Mouse (Mus musculus) olfactory bulb, adult 2 months (tissue): Measurements from ENCODE around the gene Piwil1. TPM values are rescaled to one million over a fixed set of nuclear protein-coding genes. Genes with fewer than 3 reads are reported as not detected.

Experiments used
- H3K27ac ChIP-seq: fragments of 200-500 bp; 2 replicates; pipeline ENCODE4 v1.5.1; 2012; ENCODE audit warnings: low read depth, low read length; ENCODE audit not compliant: insufficient read depth
- H3K4me1 ChIP-seq: fragments of 200-500 bp; 2 replicates; pipeline ENCODE4 v1.6.1; 2012; ENCODE audit warnings: low read length; ENCODE audit not compliant: control insufficient read depth, insufficient read depth
- H3K4me3 ChIP-seq: fragments of 200-500 bp; 2 replicates; pipeline ENCODE4 v1.5.1; 2012; ENCODE audit warnings: mild to moderate bottlenecking, low read depth, low read length, moderate library complexity; ENCODE audit not compliant: insufficient read depth
- CTCF ChIP-seq: fragments of 200-500 bp; IDR thresholded peaks from 2 replicates; pipeline ENCODE4 v1.5.1; 2012; ENCODE audit warnings: low read depth, mild to moderate bottlenecking, low read length, moderate library complexity; ENCODE audit not compliant: insufficient read depth
- POLR2A ChIP-seq: fragments of 200-500 bp; IDR thresholded peaks from 2 replicates; pipeline ENCODE4 v1.6.1; 2012; ENCODE audit warnings: mild to moderate bottlenecking, low read depth, low read length, moderate library complexity; ENCODE audit not compliant: insufficient read depth
- WGBS: fragments of 180-500 bp; shearing (Covaris S2); methylation state at CpG from one replicate; pipeline ENCODE4 v1.1.7; 2018; 5-methylcytosine and 5-hydroxymethylcytosine counted together
- polyA plus RNA-seq: library from polyadenylated mRNA; stranded (reverse); fragments of >200 nt; gene quantifications from 2 replicates; pipeline ENCODE4 v1.2.4, GENCODE M21; 2012; ENCODE audit warnings: low replicate concordance; ENCODE audit not compliant: missing spikeins, insufficient read depth, insufficient read length

The Piwil1 gene
- polyA plus RNA-seq, 1 experiment = not detected

GRCm38 (mm10) chr5:128681456-128681855, 20.9 kb upstream of the Piwil1 start:
- H3K4me1 ChIP-seq = no peaks in the 10 kb centered on the region
- H3K27ac ChIP-seq = no peak overlapping the region
- TF ChIP-seq POLR2A (no peak), CTCF (no peak)
- WGBS = 51% methylated on average over 5 of the region's 5 CpGs
- no peak overlapping the region for H3K4me3 ChIP-seq

GRCm38 (mm10) chr5:128684192-128684591, 18.1 kb upstream of the Piwil1 start:
- no peak overlapping the region for H3K4me3 ChIP-seq
- 18% methylated on average over 10 of the region's 10 CpGs for WGBS
- no peaks in the 10 kb centered on the region for H3K4me1 ChIP-seq
- TF ChIP-seq POLR2A = no peak
- TF ChIP-seq CTCF = no peak
- H3K27ac ChIP-seq = no peak overlapping the region

GRCm38 (mm10) chr5:128684621-128685020, 17.7 kb upstream of the Piwil1 start:
- 31% methylated on average over 15 of the region's 15 CpGs for WGBS
- Histone ChIP-seq H3K4me3 (no peak overlapping the region), H3K4me1 (no peaks in the 10 kb centered on the region), H3K27ac (no peak overlapping the region)
- TF ChIP-seq POLR2A (no peak), CTCF (no peak)

- 86% methylated on average over 5 of the region's 5 CpGs for WGBS
- Histone ChIP-seq H3K4me1 (no peaks in the 10 kb centered on the region), H3K4me3 (no peak overlapping the region), H3K27ac (no peak overlapping the region)
- TF ChIP-seq CTCF (no peak), POLR2A (no peak)
These were observed 15.2 kb upstream of the Piwil1 start for GRCm38 (mm10) chr5:128687139-128687538.

- no peak overlapping the region for H3K27ac ChIP-seq
- no peak for TF ChIP-seq POLR2A
- TF ChIP-seq CTCF = no peak
- no peaks in the 10 kb centered on the region for H3K4me1 ChIP-seq
- H3K4me3 ChIP-seq = no peak overlapping the region
- 73% methylated on average over 6 of the region's 6 CpGs for WGBS
These were observed 8.2 kb upstream of the Piwil1 start for GRCm38 (mm10) chr5:128694107-128694506.

GRCm38 (mm10) chr5:128694611-128695325, 7.6 kb upstream of the Piwil1 start:
- WGBS = 81% methylated on average over 18 of the region's 18 CpGs
- TF ChIP-seq CTCF = no peak
- no peak for TF ChIP-seq POLR2A

GRCm38 (mm10) chr5:128696824-128697223, 5.5 kb upstream of the Piwil1 start:
- TF ChIP-seq CTCF (no peak), POLR2A (no peak)
- Histone ChIP-seq H3K27ac (no peak overlapping the region), H3K4me1 (no peaks in the 10 kb centered on the region), H3K4me3 (no peak overlapping the region)
- WGBS = 37% methylated on average over 10 of the region's 10 CpGs

More at GRCm38 (mm10) chr5:128694611-128695325, 7.6 kb upstream of the Piwil1 start:
- Histone ChIP-seq H3K4me1 (no peaks in the 10 kb centered on the region), H3K4me3 (no peak overlapping the region), H3K27ac (no peak overlapping the region)

GRCm38 (mm10) chr5:128700716-128701115, 1.6 kb upstream of the Piwil1 start:
- Histone ChIP-seq H3K4me1 (peaks cover 2% of the 10 kb centered on the region), H3K4me3 (no peak overlapping the region), H3K27ac (no peak overlapping the region)
- WGBS = 42% methylated on average over 11 of the region's 11 CpGs
- TF ChIP-seq POLR2A (no peak), CTCF (no peak)

GRCm38 (mm10) chr5:128703688-128704087, 1.4 kb downstream of the Piwil1 start:
- H3K4me1 ChIP-seq = peaks cover 2% of the 10 kb centered on the region
- TF ChIP-seq POLR2A (no peak), CTCF (no peak)
- no peak overlapping the region for H3K27ac ChIP-seq
- H3K4me3 ChIP-seq = no peak overlapping the region
- 26% methylated on average over 10 of the region's 10 CpGs for WGBS
